Mouse (Mus musculus): Measurements from ENCODE around the gene Zfp967. TPM values are rescaled to one million over a fixed set of nuclear protein-coding genes. Genes with fewer than 3 reads are reported as not detected.
"Not testable (repeated sequence)": the region's sequence is repeated elsewhere in the genome, so short reads cannot be mapped to it uniquely, and the experiment has no call there.

Gene Zfp967
- polyA plus RNA-seq (2011; ENCODE audit: insufficient read depth, insufficient read length, low read depth, missing spikeins) = not detected in 2 replicates

DNA sequence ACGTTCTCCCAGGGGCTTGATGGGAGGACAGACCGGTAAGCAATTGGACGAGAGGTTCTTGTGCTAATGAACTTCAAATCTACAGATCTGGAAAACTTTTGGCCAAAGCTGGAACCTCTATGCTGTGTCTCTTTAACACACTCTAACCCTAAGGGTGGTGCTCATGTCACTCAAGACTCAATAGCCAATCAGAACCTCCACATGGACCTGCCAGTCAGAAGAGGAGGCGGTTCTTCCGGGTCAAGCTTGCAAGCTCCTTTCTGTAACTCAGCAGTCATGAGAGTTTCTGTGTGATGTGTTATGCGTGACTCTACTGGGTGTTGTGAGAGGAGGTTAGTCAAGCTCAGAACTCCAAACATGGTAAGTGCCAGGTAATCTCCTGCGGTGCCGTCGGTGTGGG is at the start of gene Zfp967:
Gene Zfp967 (plus strand): TSS at position 301 of the 400 bp plus-strand sequence.
- not testable (repeated sequence) for H3K4me1 ChIP-seq (ENCODE audit: control insufficient read depth, insufficient read depth, low read length); H3K27ac ChIP-seq (ENCODE audit: insufficient read depth, low read length); H3K4me3 ChIP-seq (ENCODE audit: low read depth, low read length); H3K36me3 ChIP-seq (ENCODE audit: control insufficient read depth, insufficient read depth, low read length, poor library complexity, severe bottlenecking); H3K27me3 ChIP-seq (ENCODE audit: control insufficient read depth, insufficient read depth, low read length, poor library complexity, severe bottlenecking); H3K9me3 ChIP-seq (replicated peaks; ENCODE audit: control insufficient read depth, insufficient read depth, low read length, poor library complexity, severe bottlenecking); H3K9ac ChIP-seq (ENCODE audit: low read depth, poor library complexity, severe bottlenecking)

DNA sequence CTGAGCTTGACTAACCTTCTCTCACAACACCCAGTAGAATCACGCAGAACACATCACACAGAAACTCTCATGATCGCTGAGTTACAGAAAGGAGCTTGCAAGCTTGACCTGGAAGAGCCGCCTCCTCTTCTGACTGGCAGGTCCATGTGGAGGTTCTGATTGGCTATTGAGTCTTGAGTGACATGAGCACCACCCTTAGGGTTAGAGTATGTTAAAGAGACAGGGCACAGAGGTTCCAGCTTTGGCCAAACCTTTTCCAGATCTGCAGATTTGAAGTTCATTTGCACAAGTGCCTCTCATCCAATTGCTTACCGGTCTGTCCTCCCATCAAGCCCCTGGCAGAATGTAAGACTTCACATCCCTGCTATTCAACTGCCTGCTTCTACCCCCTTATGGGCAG is 34.2 kb upstream of the Zfp967 start, which contains the start of gene Gm14434:
Gene Gm14434 (minus strand): TSS at position 101 of the 400 bp plus-strand sequence.
- not testable (repeated sequence) for H3K9ac ChIP-seq (ENCODE audit: low read depth, poor library complexity, severe bottlenecking); H3K27ac ChIP-seq (ENCODE audit: insufficient read depth, low read length); H3K4me1 ChIP-seq (ENCODE audit: control insufficient read depth, insufficient read depth, low read length); H3K36me3 ChIP-seq (ENCODE audit: control insufficient read depth, insufficient read depth, low read length, poor library complexity, severe bottlenecking); H3K4me3 ChIP-seq (ENCODE audit: low read depth, low read length); H3K9me3 ChIP-seq (replicated peaks; ENCODE audit: control insufficient read depth, insufficient read depth, low read length, poor library complexity, severe bottlenecking); H3K27me3 ChIP-seq (ENCODE audit: control insufficient read depth, insufficient read depth, low read length, poor library complexity, severe bottlenecking)

Other genes with a start within 250 kb of the Zfp967 start
- not detected in 2 replicates for gene Gm11009, start 201.6 kb upstream of the Zfp967 start, polyA plus RNA-seq (2011; ENCODE audit: insufficient read depth, insufficient read length, low read depth, missing spikeins)
- 8.0 and 13.0 TPM in 2 replicates for gene Gm14435, start 97.5 kb upstream of the Zfp967 start, polyA plus RNA-seq (2011; ENCODE audit: insufficient read depth, insufficient read length, low read depth, missing spikeins)
- 10.9 TPM in 1 of 2 replicates, not detected in the other for gene Gm14434, start 34.3 kb upstream of the Zfp967 start, polyA plus RNA-seq (2011; ENCODE audit: insufficient read depth, insufficient read length, low read depth, missing spikeins)
- 5.4 TPM in 1 of 2 replicates, not detected in the other for gene Gm14308, start 115.3 kb downstream of the Zfp967 start, polyA plus RNA-seq (2011; ENCODE audit: insufficient read depth, insufficient read length, low read depth, missing spikeins)
- 11.8 and 12.3 TPM in 2 replicates for gene Zfp973, start 149.5 kb downstream of the Zfp967 start, polyA plus RNA-seq (2011; ENCODE audit: insufficient read depth, insufficient read length, low read depth, missing spikeins)
- 9.5 and 10.5 TPM in 2 replicates for gene Gm14305, start 187.3 kb downstream of the Zfp967 start, polyA plus RNA-seq (2011; ENCODE audit: insufficient read depth, insufficient read length, low read depth, missing spikeins)

All from ES-Bruce4 (cell line).